Mouse (Mus musculus): ENCODE data around the gene Mrpl52.
A peak's percentile ranks its signal among the peaks of the same experiment; 100 is the strongest.

Mrpl52 gene

GRCm38 (mm10) chr14:54472671-54473070 is 46.0 kb downstream of the Mrpl52 start:
- DNase-seq: no peak

GRCm38 (mm10) chr14:54474744-54475143 is 48.0 kb downstream of the Mrpl52 start:
- DNase-seq: no peak

GRCm38 (mm10) chr14:54475941-54476844 is 49.5 kb downstream of the Mrpl52 start, which contains the start of gene Rem2:
TSS of gene Rem2 (plus strand) at chr14:54476100.
- DNase-seq: peak; percentile 49 to 68

GRCm38 (mm10) chr14:54477172-54477909 is 50.6 kb downstream of the Mrpl52 start:
- DNase-seq: no peak
